Mouse (Mus musculus) inflammation-experienced regulatory T-cells, adult 6 months (primary cell): ENCODE data around the gene Armc2. TPM values are rescaled to one million over a fixed set of nuclear protein-coding genes. Genes with fewer than 3 reads are reported as not detected.

Experiments used
- ATAC-seq: one replicate; pipeline ENCODE4 v1.8.0; 2017
- polyA plus RNA-seq, 3 experiments: library from polyadenylated mRNA; unstranded; fragments of 100-300 nt; shearing (Covaris generic); gene quantifications; one replicate each; pipeline ENCODE4 v1.2.1; 2017

The Armc2 gene
- under 1 TPM; 0.49 to 0.89 (median 0.77) TPM for polyA plus RNA-seq

- ATAC-seq = peak; percentile 87
Observed at GRCm38 (mm10) chr10:42018016-42018949, at the start of gene Armc2. Gene Armc2, minus strand, starts transcription at chr10:42018442.

GRCm38 (mm10) chr10:42064446-42064845 lies 46.2 kb upstream of the Armc2 start:
- no peak for ATAC-seq

DNA sequence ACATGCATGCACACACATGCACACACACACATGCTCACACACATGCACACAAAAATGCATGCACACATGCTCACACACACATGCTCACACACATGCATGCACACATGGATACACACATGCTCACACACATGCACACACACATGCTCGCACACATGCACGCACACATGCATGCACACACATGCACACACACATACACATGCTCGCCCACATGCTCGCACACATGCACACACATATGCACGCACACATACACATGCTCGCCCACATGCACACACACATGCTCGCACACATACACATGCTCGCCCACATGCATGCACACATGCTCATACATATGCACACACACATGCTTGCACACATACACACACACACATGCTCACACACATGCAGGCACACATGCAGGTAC lies 41.3 kb upstream of the Armc2 start:
- no peak for ATAC-seq

- no peak for ATAC-seq
Observed at GRCm38 (mm10) chr10:42057746-42058145, 39.5 kb upstream of the Armc2 start.

DNA sequence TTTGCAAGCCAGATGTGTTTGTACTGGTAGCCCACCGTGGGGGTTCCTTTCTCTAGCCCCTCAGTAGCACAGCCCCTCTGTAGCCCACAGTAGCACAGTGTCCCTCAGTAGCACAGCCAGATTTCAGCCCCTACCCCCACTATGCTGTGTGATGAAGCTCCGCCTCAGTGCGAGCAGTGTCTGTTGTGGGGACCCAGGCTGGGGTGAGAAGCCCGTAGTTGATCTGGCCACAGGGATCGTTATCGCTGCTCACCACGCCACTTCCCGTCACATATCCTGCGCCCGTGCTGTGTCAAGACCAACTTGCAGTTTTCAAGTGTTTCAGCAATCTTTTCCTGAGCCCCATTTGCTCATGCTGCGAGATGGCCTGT lies 39.0 kb upstream of the Armc2 start:
- peak; percentile 63 for ATAC-seq

DNA sequence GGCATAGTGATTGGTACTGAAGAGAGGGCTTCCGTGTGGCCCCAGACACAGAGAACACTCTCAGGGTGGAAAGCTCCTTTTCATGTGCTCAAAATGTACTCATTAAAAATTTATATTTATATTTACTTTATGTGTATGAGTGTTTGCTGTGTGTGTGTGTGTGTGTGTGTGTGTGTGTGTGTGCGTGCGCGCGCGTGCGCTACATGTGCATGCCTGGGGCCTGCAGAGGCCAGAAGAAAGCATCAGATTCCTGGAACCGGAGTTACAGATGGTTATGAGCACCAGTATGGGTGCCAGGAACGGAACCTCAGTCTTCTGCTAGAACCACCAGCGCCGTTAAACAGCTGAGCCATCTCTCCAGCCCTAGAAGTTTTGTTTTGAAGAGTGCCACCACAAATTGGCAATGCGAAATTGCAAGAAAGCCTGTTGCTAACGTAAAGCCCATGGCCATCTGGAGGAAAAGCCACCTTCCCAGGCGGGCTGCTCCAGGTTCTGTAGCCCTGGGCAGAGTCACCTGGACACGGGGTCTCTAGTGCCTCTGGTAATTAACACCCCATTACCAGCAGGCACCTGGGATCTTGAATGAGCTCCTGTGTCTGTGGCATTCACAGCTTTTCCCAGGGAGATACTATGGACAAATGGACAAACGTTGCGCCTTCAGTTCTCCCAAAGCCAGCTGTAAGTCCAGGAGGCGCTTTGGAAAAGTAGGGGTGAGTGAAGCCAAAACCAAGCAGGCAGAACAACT lies 38.4 kb upstream of the Armc2 start:
- no peak for ATAC-seq

- ATAC-seq = peak; percentile 68
Observed at GRCm38 (mm10) chr10:42055224-42056165, 37.3 kb upstream of the Armc2 start.

- ATAC-seq = no peak
Observed at GRCm38 (mm10) chr10:42051069-42051468, 32.8 kb upstream of the Armc2 start.

DNA sequence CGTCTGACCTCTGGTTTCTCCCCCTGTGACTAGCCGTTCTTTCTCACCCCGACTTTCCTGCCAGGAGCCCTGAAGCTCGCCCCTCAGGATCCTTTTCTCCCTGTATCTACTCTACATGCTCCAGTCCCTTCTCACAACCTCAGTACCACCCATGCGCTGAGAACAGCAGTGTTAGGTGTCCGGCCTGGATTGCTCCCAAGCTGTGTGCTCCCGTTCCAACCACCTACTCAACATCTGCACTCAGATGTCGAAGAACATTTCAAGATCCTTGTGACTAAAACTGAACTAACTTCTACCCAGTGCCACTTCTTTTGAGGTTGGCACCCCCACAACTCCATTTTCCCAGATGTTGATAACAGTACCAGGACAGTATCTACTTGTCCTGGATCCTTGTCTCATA lies 30.4 kb upstream of the Armc2 start:
- ATAC-seq = no peak

- no peak for ATAC-seq
Observed at GRCm38 (mm10) chr10:42044574-42044973, 26.3 kb upstream of the Armc2 start.

- no peak for ATAC-seq
Observed at GRCm38 (mm10) chr10:42043307-42043706, 25.1 kb upstream of the Armc2 start.

DNA sequence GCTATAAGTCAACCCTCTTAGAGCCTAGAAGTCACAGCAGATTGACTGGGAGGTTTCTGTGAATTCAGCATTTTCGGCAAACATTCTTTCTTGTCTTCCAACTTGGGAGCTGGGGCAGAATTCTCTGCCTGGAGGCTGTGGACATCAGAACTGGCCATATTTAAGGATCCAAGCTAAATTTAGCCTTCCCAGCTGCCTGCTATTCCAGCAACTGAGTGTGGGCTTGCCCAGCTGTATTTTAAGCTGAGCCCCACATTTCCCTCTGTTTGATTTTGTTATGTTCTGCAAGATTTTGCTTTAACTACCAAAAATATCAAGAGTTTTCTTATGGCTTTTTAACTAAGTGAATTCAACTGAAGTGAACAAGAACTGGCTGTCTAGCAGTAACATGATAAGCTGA lies 24.6 kb upstream of the Armc2 start:
- ATAC-seq = no peak

DNA sequence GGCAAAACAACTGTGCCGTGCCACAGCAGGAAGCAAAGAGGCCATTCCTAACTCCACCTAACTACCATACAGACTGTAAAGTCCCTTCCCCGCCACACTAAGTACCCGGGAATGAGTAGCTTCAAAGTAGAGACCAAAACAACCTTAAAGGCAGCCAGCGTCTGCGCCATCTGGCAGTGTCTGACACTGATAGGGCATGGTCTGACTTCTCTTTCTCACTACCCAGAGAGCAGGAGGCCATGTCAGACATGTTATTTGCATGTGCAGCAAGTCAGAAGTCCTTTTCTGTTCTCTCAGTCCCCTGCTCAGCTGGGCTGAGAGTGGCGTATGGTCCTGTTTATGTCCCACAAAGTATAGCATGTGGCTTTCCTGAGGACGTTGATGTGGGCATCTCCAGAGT lies 23.8 kb upstream of the Armc2 start:
- no peak for ATAC-seq

DNA sequence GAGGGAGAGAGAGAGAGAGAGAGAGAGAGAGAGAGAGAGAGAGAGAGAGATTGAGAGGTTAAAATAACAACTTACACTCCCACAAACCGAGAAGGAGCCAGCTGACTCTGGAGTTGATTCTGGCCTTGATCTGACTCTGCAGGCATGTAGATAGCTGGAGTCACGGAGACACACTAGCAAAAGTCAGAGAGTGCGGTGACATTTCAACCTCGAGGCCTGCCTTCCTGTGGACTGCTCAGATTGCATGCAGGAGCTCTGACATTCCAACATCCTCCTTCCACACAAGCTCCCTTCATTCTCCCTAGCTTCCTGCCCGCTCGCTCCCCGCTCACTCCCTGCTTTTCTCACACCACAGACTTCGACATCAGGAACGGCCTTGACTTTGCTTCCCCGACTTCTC lies 20.3 kb upstream of the Armc2 start:
- no peak for ATAC-seq

GRCm38 (mm10) chr10:42037301-42037870 lies 19.1 kb upstream of the Armc2 start:
- no peak for ATAC-seq

DNA sequence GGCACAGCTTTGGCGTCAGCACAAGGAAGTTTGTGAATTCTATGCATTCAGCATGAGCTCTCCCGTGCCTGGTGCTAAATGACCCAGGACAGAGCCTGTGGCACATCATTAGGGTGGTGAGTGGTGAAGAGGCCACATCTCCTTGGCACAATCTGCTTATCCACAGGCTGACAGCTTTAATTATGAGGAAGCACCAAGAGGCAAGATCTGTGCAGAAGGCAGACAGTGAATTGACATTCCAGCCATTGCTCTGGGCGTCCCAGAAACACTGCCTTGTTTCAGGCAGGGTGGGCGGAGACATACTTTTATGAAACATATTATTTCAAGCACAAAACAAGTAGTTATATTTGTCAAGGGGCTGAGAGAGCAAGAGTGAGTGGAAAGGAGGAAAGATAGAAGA lies 18.6 kb upstream of the Armc2 start:
- no peak for ATAC-seq

DNA sequence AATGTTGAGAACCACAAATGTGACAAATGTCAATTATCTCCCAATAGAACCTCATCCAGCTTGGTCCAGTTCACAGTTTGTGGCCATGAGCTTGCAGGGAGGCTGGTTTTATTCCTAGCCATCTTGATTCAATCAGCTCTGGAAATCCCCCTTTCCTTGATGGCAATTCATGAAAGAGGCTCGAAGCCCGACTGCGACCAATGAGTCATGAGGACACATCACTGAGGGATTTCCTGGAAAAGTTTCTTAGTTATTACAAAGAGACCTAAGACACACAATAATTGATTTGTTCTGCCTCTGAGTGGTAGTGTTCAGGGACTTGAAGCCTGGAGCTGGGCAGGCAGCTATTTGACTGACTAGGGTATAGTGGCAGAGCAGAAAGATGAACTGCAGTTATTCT lies 15.3 kb upstream of the Armc2 start:
- no peak for ATAC-seq

- ATAC-seq = peak; percentile 96
Observed at GRCm38 (mm10) chr10:42031021-42031420, 12.8 kb upstream of the Armc2 start.

GRCm38 (mm10) chr10:42029502-42029901 lies 11.3 kb upstream of the Armc2 start:
- ATAC-seq = no peak

DNA sequence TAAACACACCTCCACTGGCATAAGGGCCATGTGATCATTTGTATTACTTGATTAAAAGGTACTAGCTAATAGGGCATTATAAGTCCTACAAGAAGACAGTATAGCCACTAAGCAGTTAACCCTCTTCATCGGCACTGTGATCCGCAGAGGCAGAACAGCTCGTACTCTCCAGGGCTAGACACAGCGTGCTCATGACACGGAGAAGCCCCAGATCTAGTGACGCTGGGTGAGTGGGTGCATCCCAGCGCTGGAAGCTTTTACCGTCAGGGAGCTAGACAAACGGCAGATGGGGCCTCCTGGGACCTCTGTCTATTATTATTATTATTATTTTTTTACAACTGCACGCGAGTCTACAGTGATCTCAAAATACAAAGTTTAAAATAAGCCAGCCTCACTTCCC lies 9.1 kb upstream of the Armc2 start:
- ATAC-seq = no peak

GRCm38 (mm10) chr10:42024406-42024805 lies 6.2 kb upstream of the Armc2 start:
- no peak for ATAC-seq

DNA sequence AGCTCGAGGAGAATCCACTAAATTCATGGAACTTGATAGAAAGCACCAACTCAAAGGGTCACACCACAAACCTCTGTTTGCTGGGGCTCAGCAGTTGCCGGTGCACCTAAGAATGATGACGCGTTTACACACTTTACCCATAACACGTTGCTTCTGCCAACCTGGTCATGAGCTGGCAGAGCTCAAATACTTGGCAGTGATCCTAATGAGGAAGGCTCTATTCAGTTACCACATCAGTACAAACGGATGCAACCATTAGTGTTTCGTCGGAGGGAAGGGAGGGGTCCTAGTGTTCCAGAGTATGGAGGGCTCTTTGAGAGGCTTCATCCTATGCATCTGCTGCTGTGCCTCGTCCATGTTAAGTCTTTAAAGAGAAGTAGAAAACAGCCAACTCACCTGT lies 3.3 kb upstream of the Armc2 start:
- no peak for ATAC-seq
